In the genomic region with DNA sequence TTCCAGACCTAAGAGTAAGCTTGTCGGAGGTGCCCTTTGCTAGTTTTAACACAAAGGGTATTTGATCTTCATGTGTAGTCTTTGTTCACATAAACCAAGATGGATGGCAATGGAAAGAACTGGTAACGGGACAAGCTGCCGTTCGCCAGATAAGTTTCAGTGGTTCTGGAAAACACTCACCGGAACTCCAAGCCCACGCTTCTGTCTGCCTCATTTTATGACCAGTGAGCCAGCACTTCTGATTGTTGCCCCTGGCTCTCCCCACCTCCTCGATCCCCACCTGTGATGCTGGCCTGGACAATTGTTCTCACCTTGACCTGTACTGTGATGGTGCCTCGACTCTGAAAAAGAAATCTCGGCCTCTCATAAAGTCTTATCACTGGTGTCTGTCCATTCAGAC, we compare ENCODE assay signal across 12 mouse cellular contexts.
"Had no signal": no experiment of that assay in that cellular context is flagged by ENCODE, and none has a peak within 500 bp of the region (broad histone marks: within the 10 kb centered on the region; RNA-seq: fewer than 3 reads in every experiment).

No protein-coding gene starts in this region.

- H3K27me3 ChIP-seq: liver, embryonic 15.5 days; stomach, embryonic 15.5 days had no signal

- ATAC-seq: lung, postnatal 0 days had no signal

- H3K9me3 ChIP-seq: limb, embryonic 10.5 days; liver, embryonic 15.5 days; stomach, embryonic 15.5 days had no signal

- H3K4me1 ChIP-seq: liver, embryonic 15.5 days had no signal

- H3K9ac ChIP-seq: liver, embryonic 15.5 days; stomach, embryonic 15.5 days had no signal

- H3K27ac ChIP-seq: limb, embryonic 10.5 days; liver, embryonic 15.5 days; stomach, embryonic 15.5 days had no signal

- H3K4me2 ChIP-seq: liver, embryonic 11.5 days; liver, embryonic 15.5 days; stomach, embryonic 15.5 days had no signal

- H3K4me3 ChIP-seq: limb, embryonic 10.5 days; liver, embryonic 15.5 days; stomach, embryonic 15.5 days had no signal

- DNase-seq: kidney, adult 8-10 months; kidney, postnatal 25 days; lung, adult 2 months; lung, postnatal 36 days; right cerebral cortex, postnatal 14 days; thymus, adult 2 months; thymus, postnatal 25 days had no signal
